Mouse (Mus musculus) spleen, adult 12 weeks (tissue): ENCODE measurements around the gene Ust.
"Not testable (repeated sequence)": the region's sequence is repeated elsewhere in the genome, so short reads cannot be mapped to it uniquely, and the experiment has no call there.

Experiments used
- DNase-seq: peaks from one replicate; pipeline ENCODE4 v3.0.0; 2022; ENCODE audit warnings: low spot score

Ust gene

GRCm38 (mm10) chr10:8518141-8519013 lies at the start of gene Ust:
TSS of gene Ust (minus strand) at chr10:8518825.
- no peak for DNase-seq

GRCm38 (mm10) chr10:8561366-8561765 lies 42.7 kb upstream of the Ust start:
- DNase-seq: no peak

GRCm38 (mm10) chr10:8559566-8559965 lies 40.9 kb upstream of the Ust start:
- not testable (repeated sequence) for DNase-seq

- DNase-seq: not testable (repeated sequence)
Measured at GRCm38 (mm10) chr10:8552239-8552638, 33.6 kb upstream of the Ust start.

- not testable (repeated sequence) for DNase-seq
Measured at GRCm38 (mm10) chr10:8551601-8552000, 33.0 kb upstream of the Ust start.

- DNase-seq: no peak
Measured at GRCm38 (mm10) chr10:8541514-8541913, 22.9 kb upstream of the Ust start.

GRCm38 (mm10) chr10:8535445-8535844 lies 16.8 kb upstream of the Ust start:
- no peak for DNase-seq

- DNase-seq: no peak
Measured at GRCm38 (mm10) chr10:8531651-8532050, 13.0 kb upstream of the Ust start.

- no peak for DNase-seq
Measured at GRCm38 (mm10) chr10:8530505-8531051, 12.0 kb upstream of the Ust start.

- DNase-seq: no peak
Measured at GRCm38 (mm10) chr10:8529173-8529572, 10.5 kb upstream of the Ust start.

GRCm38 (mm10) chr10:8525354-8525753 lies 6.7 kb upstream of the Ust start:
- DNase-seq: no peak

GRCm38 (mm10) chr10:8521536-8521935 lies 2.9 kb upstream of the Ust start:
- DNase-seq: no peak

GRCm38 (mm10) chr10:8520766-8521395 lies 2.3 kb upstream of the Ust start:
- DNase-seq: no peak

GRCm38 (mm10) chr10:8519014-8519491 lies 428 bp upstream of the Ust start:
- no peak for DNase-seq

GRCm38 (mm10) chr10:8517591-8518140 lies 959 bp downstream of the Ust start:
- no peak for DNase-seq

- no peak for DNase-seq
Measured at GRCm38 (mm10) chr10:8516916-8517524, 1.6 kb downstream of the Ust start.

- no peak for DNase-seq
Measured at GRCm38 (mm10) chr10:8513690-8514089, 4.9 kb downstream of the Ust start.

GRCm38 (mm10) chr10:8512222-8512621 lies 6.4 kb downstream of the Ust start:
- DNase-seq: no peak

GRCm38 (mm10) chr10:8511760-8512159 lies 6.9 kb downstream of the Ust start:
- no peak for DNase-seq

GRCm38 (mm10) chr10:8506247-8506573 lies 12.4 kb downstream of the Ust start:
- DNase-seq: no peak

GRCm38 (mm10) chr10:8505346-8506246 lies 13.0 kb downstream of the Ust start:
- no peak for DNase-seq
